30 mouse cellular contexts compared by ENCODE assay signal in the genomic region with DNA sequence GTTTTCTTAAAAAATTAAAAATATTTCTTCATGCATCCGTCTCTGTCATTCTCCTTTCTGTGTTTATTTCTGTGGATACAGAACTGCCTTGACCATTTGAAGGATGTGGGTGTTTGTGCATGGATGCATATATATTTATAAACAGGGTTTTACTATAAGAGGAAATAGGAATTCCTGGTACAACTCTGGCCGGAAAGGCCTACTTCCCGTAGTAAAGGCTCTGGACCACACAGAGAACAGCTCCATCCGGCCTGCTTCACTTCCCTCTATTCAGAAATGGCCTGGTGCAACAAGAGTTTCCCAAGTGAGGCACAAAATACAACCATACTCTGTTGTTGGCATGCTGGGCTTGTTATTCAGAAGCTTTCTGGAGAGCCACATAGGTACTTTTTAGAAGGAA.
A peak's percentile ranks its signal among the peaks of the same experiment; 100 is the strongest.
DNase-seq lines count a peak whose midpoint lies in the region; ATAC-seq and TF ChIP-seq lines count a peak whose summit lies in the region.
"Had no signal": no experiment of that assay in that cellular context is flagged by ENCODE, and none has a peak within 500 bp of the region (broad histone marks: within the 10 kb centered on the region; RNA-seq: fewer than 3 reads in every experiment).

No protein-coding gene starts in this region.

- no peaks in the 10 kb centered on the region for H3K9me3 ChIP-seq in intestine, embryonic 16.5 days (ENCODE audit: control insufficient read depth, low read length)
- H3K9me3 ChIP-seq in intestine, postnatal 0 days (ENCODE audit: control insufficient read depth): no peaks in the 10 kb centered on the region
- no peaks in the 10 kb centered on the region for H3K9me3 ChIP-seq in lung, embryonic 15.5 days
- H3K9me3 ChIP-seq: embryonic facial prominence, embryonic 12.5 days; intestine, embryonic 15.5 days; liver, embryonic 13.5 days; neural tube, embryonic 15.5 days had no signal

- H3K4me1 ChIP-seq in intestine, embryonic 16.5 days (ENCODE audit: control insufficient read depth, insufficient read depth, low read length): no peaks in the 10 kb centered on the region
- H3K4me1 ChIP-seq in intestine, postnatal 0 days (replicated peaks; ENCODE audit: control insufficient read depth, insufficient read depth, low read length): no peaks in the 10 kb centered on the region
- H3K4me1 ChIP-seq in lung, embryonic 15.5 days: peaks cover 5% of the 10 kb centered on the region; the same call in 1 of the 2 replicates
- H3K4me1 ChIP-seq: embryonic facial prominence, embryonic 12.5 days; intestine, embryonic 15.5 days; limb, embryonic 13.5 days; liver, embryonic 13.5 days; neural tube, embryonic 15.5 days had no signal

- H3K36me3 ChIP-seq in intestine, embryonic 16.5 days (ENCODE audit: control insufficient read depth, insufficient read depth, low read length): no peaks in the 10 kb centered on the region
- no peaks in the 10 kb centered on the region for H3K36me3 ChIP-seq in intestine, postnatal 0 days (ENCODE audit: control insufficient read depth, insufficient read depth)
- no peaks in the 10 kb centered on the region for H3K36me3 ChIP-seq in lung, embryonic 15.5 days
- H3K36me3 ChIP-seq: embryonic facial prominence, embryonic 12.5 days; intestine, embryonic 15.5 days; limb, embryonic 13.5 days; liver, embryonic 13.5 days; neural tube, embryonic 15.5 days had no signal

- H3K4me2 ChIP-seq in intestine, embryonic 16.5 days (ENCODE audit: low read depth, low read length): no peak overlapping the region
- H3K4me2 ChIP-seq in intestine, postnatal 0 days (replicated peaks; ENCODE audit: low read depth): no peak overlapping the region
- H3K4me2 ChIP-seq in lung, embryonic 15.5 days: no peak overlapping the region
- H3K4me2 ChIP-seq: embryonic facial prominence, embryonic 12.5 days; intestine, embryonic 15.5 days; limb, embryonic 13.5 days; liver, embryonic 13.5 days; neural tube, embryonic 15.5 days had no signal

- peak; percentile 40; the same call in 1 of the 2 replicates for ATAC-seq in intestine, embryonic 16.5 days
- no peak for ATAC-seq in intestine, postnatal 0 days
- peak; percentile 69 for ATAC-seq in lung, embryonic 15.5 days (ENCODE audit: borderline replicate concordance, extremely low read depth, low FRiP score, low TSS enrichment)
- peak; percentile 72 for ATAC-seq in common myeloid progenitor, adult 5-6 weeks (replicated peaks; ENCODE audit: low read depth, poor library complexity, severe bottlenecking)
- ATAC-seq: forebrain, embryonic 14.5 days; hindbrain, postnatal 0 days; intestine, embryonic 15.5 days; Patski had no signal

- DNase-seq in lung, adult 18-20 months: no peak
- DNase-seq in skeletal muscle tissue, adult 2 months (ENCODE audit: low read depth, low spot score): peak; percentile 7
- no peak for DNase-seq in urinary bladder, adult 2 months (ENCODE audit: low spot score)
- DNase-seq: adrenal gland, postnatal 10 days; cerebellum, adult 11 months; cerebellum, adult 9-10 months; cerebellum, postnatal 36 days; embryo, embryonic 11 days; gastrocnemius, postnatal 36 days; heart, postnatal 14 days; kidney, adult 9 months; kidney, postnatal 25 days; liver, embryonic 13.5 days; lung, postnatal 36 days; midbrain, embryonic 14.5 days; right cerebral cortex, postnatal 25 days; spleen, adult 18-20 months; thymus, postnatal 14 days had no signal

- no peak for TF ChIP-seq CTCF in intestine, postnatal 0 days (IDR thresholded peaks at IDR 0.05; ENCODE audit: low read depth)

- WGBS in intestine, embryonic 16.5 days: 67% methylated on average over 4 of the region's 4 CpGs
- WGBS in intestine, postnatal 0 days: 65% methylated on average over 4 of the region's 4 CpGs
- 49% methylated on average over 4 of the region's 4 CpGs for WGBS in lung, embryonic 15.5 days

- H3K4me3 ChIP-seq in intestine, embryonic 16.5 days (ENCODE audit: low read length): no peak overlapping the region
- H3K4me3 ChIP-seq in intestine, postnatal 0 days (ENCODE audit: low read depth, low read length): no peak overlapping the region
- no peak overlapping the region for H3K4me3 ChIP-seq in lung, embryonic 15.5 days
- H3K4me3 ChIP-seq: embryonic facial prominence, embryonic 12.5 days; intestine, embryonic 15.5 days; left cerebral cortex, adult 2 months; limb, embryonic 13.5 days; liver, embryonic 13.5 days; neural tube, embryonic 15.5 days had no signal

- no peak overlapping the region for H3K9ac ChIP-seq in intestine, embryonic 16.5 days (ENCODE audit: low read depth, low read length)
- H3K9ac ChIP-seq in intestine, postnatal 0 days (ENCODE audit: low read depth, low read length): no peak overlapping the region
- no peak overlapping the region for H3K9ac ChIP-seq in lung, embryonic 15.5 days
- H3K9ac ChIP-seq: embryonic facial prominence, embryonic 12.5 days; intestine, embryonic 15.5 days; limb, embryonic 13.5 days; liver, embryonic 13.5 days; neural tube, embryonic 15.5 days had no signal

- no peaks in the 10 kb centered on the region for H3K27me3 ChIP-seq in intestine, embryonic 16.5 days (replicated peaks; ENCODE audit: control insufficient read depth, insufficient read depth, low read length)
- no peaks in the 10 kb centered on the region for H3K27me3 ChIP-seq in intestine, postnatal 0 days (replicated peaks; ENCODE audit: control insufficient read depth, insufficient read depth, low read length)
- no peaks in the 10 kb centered on the region for H3K27me3 ChIP-seq in lung, embryonic 15.5 days
- H3K27me3 ChIP-seq: embryonic facial prominence, embryonic 12.5 days; intestine, embryonic 15.5 days; limb, embryonic 13.5 days; liver, embryonic 13.5 days; neural tube, embryonic 15.5 days had no signal

- no peak overlapping the region for H3K27ac ChIP-seq in intestine, embryonic 16.5 days (ENCODE audit: low read length)
- H3K27ac ChIP-seq in intestine, postnatal 0 days (ENCODE audit: low read depth, low read length): no peak overlapping the region
- H3K27ac ChIP-seq in lung, embryonic 15.5 days: peak overlapping the region; percentile 50; the same call in 1 of the 2 replicates
- H3K27ac ChIP-seq: embryonic facial prominence, embryonic 12.5 days; hindbrain, postnatal 0 days; intestine, embryonic 15.5 days; left cerebral cortex, adult 2 months; limb, embryonic 13.5 days; liver, embryonic 13.5 days; neural tube, embryonic 15.5 days had no signal
